Mouse (Mus musculus): ENCODE data around the gene Galk1. TPM values are rescaled to one million over a fixed set of nuclear protein-coding genes. Genes with fewer than 3 reads are reported as not detected.

Gene Galk1
- total and polyA plus RNA-seq, 3 experiments: 253 to 326 TPM; not detected in 1

GRCm38 (mm10) chr11:116008832-116009375 is 3.6 kb downstream of the Galk1 start:
- no peak for DNase-seq (ENCODE audit: low read depth, low spot score)
- no peaks in the 10 kb centered on the region for H3K9me3 ChIP-seq (replicated peaks; ENCODE audit: insufficient read depth, low read length)
- H3K4me1 ChIP-seq (ENCODE audit: control insufficient read depth in 1 of 2, insufficient read depth in 2 of 2, low read length in 2 of 2): peaks cover 7 to 23% of the 10 kb centered on the region in 2 experiments
- TF ChIP-seq RAD21 (IDR thresholded peaks at IDR 0.05; ENCODE audit: low read depth, low read length): no peak
- no peak for TF ChIP-seq RCOR1 (IDR thresholded peaks at IDR 0.05; ENCODE audit: low read depth, low read length)
- no peak for TF ChIP-seq ETS1 (IDR thresholded peaks at IDR 0.05; ENCODE audit: low read depth, low read length)
- no peak for TF ChIP-seq TBP (IDR thresholded peaks at IDR 0.05; ENCODE audit: low read depth, low read length)
- no peak for TF ChIP-seq KAT2A (conservative IDR thresholded peaks at IDR 0.05; ENCODE audit: low read depth, low read length)
- TF ChIP-seq UBTF (IDR thresholded peaks at IDR 0.05; ENCODE audit: borderline replicate concordance, insufficient read depth, low read depth, low read length): no peak
- no peak for TF ChIP-seq TAL1 (IDR thresholded peaks at IDR 0.05; ENCODE audit: low read length)
- no peak for TF ChIP-seq E2F4 (IDR thresholded peaks at IDR 0.05; ENCODE audit: borderline replicate concordance, low read depth, low read length)
- no peak for TF ChIP-seq MYC (IDR thresholded peaks at IDR 0.05; ENCODE audit: low read depth, low read length)
- TF ChIP-seq EP300 (IDR thresholded peaks at IDR 0.05; ENCODE audit: low read depth in 1 of 2, low read length in 2 of 2): no peak
- no peak for TF ChIP-seq USF2 (IDR thresholded peaks at IDR 0.05; ENCODE audit: borderline replicate concordance in 1 of 2, insufficient read depth in 1 of 2, low read depth in 1 of 2, low read length in 2 of 2)
- no peak for TF ChIP-seq ZMIZ1 (IDR thresholded peaks at IDR 0.05; ENCODE audit: low read depth, low read length)
- no peak overlapping the region for H3K4me3 ChIP-seq (ENCODE audit: control insufficient read depth in 1 of 2, insufficient read depth in 1 of 2, low read depth in 2 of 2, low read length in 2 of 2)
- peaks cover 13% of the 10 kb centered on the region for H3K79me2 ChIP-seq (ENCODE audit: control insufficient read depth, insufficient read depth, low read length, poor library complexity)
- H3K27me3 ChIP-seq (ENCODE audit: control insufficient read depth in 1 of 2, insufficient read depth in 2 of 2, low read length in 2 of 2): no peaks in the 10 kb centered on the region
- H3K36me3 ChIP-seq (ENCODE audit: control insufficient read depth in 1 of 2, insufficient read depth in 2 of 2, low read length in 2 of 2): peaks cover 0 to 17% of the 10 kb centered on the region in 2 experiments; a peak in 2 of 4 replicates
- no peak overlapping the region for H3K9ac ChIP-seq (ENCODE audit: control insufficient read depth, low read depth, low read length, poor library complexity, severe bottlenecking)
- H3K27ac ChIP-seq (ENCODE audit: control insufficient read depth, low read depth, low read length): no peak overlapping the region

- no peak overlapping the region for H3K9ac ChIP-seq (ENCODE audit: control insufficient read depth, low read depth, low read length, poor library complexity, severe bottlenecking)
- H3K27ac ChIP-seq (ENCODE audit: control insufficient read depth, low read depth, low read length): no peak overlapping the region
- H3K79me2 ChIP-seq (ENCODE audit: control insufficient read depth, insufficient read depth, low read length, poor library complexity): peaks cover 13% of the 10 kb centered on the region
- peaks cover 0 to 18% of the 10 kb centered on the region in 2 experiments; a peak in 2 of 4 replicates for H3K36me3 ChIP-seq (ENCODE audit: control insufficient read depth in 1 of 2, insufficient read depth in 2 of 2, low read length in 2 of 2)
- no peaks in the 10 kb centered on the region for H3K27me3 ChIP-seq (ENCODE audit: control insufficient read depth in 1 of 2, insufficient read depth in 2 of 2, low read length in 2 of 2)
- no peak overlapping the region for H3K4me3 ChIP-seq (ENCODE audit: control insufficient read depth in 1 of 2, insufficient read depth in 1 of 2, low read depth in 2 of 2, low read length in 2 of 2)
- no peak for DNase-seq (ENCODE audit: low read depth, low spot score)
- H3K9me3 ChIP-seq (replicated peaks; ENCODE audit: insufficient read depth, low read length): no peaks in the 10 kb centered on the region
- no peak for TF ChIP-seq POLR2AphosphoS5 (IDR thresholded peaks at IDR 0.05; ENCODE audit: borderline replicate concordance, low read depth, low read length)
- TF ChIP-seq ZC3H11A (IDR thresholded peaks at IDR 0.05; ENCODE audit: low read depth, low read length): no peak
- no peak for TF ChIP-seq CHD2 (IDR thresholded peaks at IDR 0.05; ENCODE audit: low read length)
- no peak for TF ChIP-seq MYC (IDR thresholded peaks at IDR 0.05; ENCODE audit: low read depth, low read length)
- no peak for TF ChIP-seq MAX (IDR thresholded peaks at IDR 0.05; ENCODE audit: low read length)
- no peak for TF ChIP-seq ETS1 (IDR thresholded peaks at IDR 0.05; ENCODE audit: low read depth, low read length)
- no peak for TF ChIP-seq ZKSCAN1 (IDR thresholded peaks at IDR 0.05; ENCODE audit: low read depth, low read length)
- TF ChIP-seq MAZ (IDR thresholded peaks at IDR 0.05; ENCODE audit: low read depth, low read length): no peak
- TF ChIP-seq RAD21 (IDR thresholded peaks at IDR 0.05; ENCODE audit: low read depth, low read length): no peak
- no peak for TF ChIP-seq MXI1 (IDR thresholded peaks at IDR 0.05; ENCODE audit: low read depth, low read length)
- TF ChIP-seq UBTF (IDR thresholded peaks at IDR 0.05; ENCODE audit: borderline replicate concordance, insufficient read depth, low read depth, low read length): no peak
- TF ChIP-seq TBP (IDR thresholded peaks at IDR 0.05; ENCODE audit: low read depth, low read length): no peak
- no peak for TF ChIP-seq POLR2A (IDR thresholded peaks at IDR 0.05; ENCODE audit: control insufficient read depth in 1 of 2, insufficient read depth in 1 of 2, low read depth in 1 of 2, low read length in 2 of 2, poor library complexity in 1 of 2)
- no peak for TF ChIP-seq NRF1 (IDR thresholded peaks at IDR 0.05; ENCODE audit: insufficient read depth, low read depth, low read length, poor library complexity, severe bottlenecking)
- TF ChIP-seq TAL1 (IDR thresholded peaks at IDR 0.05; ENCODE audit: low read length): no peak
- no peak for TF ChIP-seq MEF2A (IDR thresholded peaks at IDR 0.05; ENCODE audit: extremely low read depth, insufficient replicate concordance, low read depth, low read length, poor library complexity, severe bottlenecking)
- no peak for TF ChIP-seq JUND (IDR thresholded peaks at IDR 0.05; ENCODE audit: low read depth, low read length)
- H3K4me1 ChIP-seq (ENCODE audit: control insufficient read depth in 1 of 2, insufficient read depth in 2 of 2, low read length in 2 of 2): peaks cover 8 to 26% of the 10 kb centered on the region in 2 experiments
Observed at GRCm38 (mm10) chr11:116008411-116008810, 4.1 kb downstream of the Galk1 start.
